Mouse (Mus musculus) heart, adult 8-10 months (tissue): Measurements from ENCODE around the gene Gpr160. TPM values are rescaled to one million over a fixed set of nuclear protein-coding genes. Genes with fewer than 3 reads are reported as not detected.
A peak's percentile ranks its signal among the peaks of the same experiment; 100 is the strongest.
"Not testable (repeated sequence)": the region's sequence is repeated elsewhere in the genome, so short reads cannot be mapped to it uniquely, and the experiment has no call there.

Experiments
- DNase-seq: peaks from one replicate; pipeline ENCODE4 v3.0.0; 2022; ENCODE audit warnings: low spot score
- total RNA-seq, 4 experiments: library from RNA; stranded (reverse); gene quantifications; 2 replicates each; pipeline ENCODE4 v1.2.4; 2022

Gene Gpr160
- 1 to 10 TPM; 1.4 to 2.5 (median 2.0) TPM for total RNA-seq

DNA sequence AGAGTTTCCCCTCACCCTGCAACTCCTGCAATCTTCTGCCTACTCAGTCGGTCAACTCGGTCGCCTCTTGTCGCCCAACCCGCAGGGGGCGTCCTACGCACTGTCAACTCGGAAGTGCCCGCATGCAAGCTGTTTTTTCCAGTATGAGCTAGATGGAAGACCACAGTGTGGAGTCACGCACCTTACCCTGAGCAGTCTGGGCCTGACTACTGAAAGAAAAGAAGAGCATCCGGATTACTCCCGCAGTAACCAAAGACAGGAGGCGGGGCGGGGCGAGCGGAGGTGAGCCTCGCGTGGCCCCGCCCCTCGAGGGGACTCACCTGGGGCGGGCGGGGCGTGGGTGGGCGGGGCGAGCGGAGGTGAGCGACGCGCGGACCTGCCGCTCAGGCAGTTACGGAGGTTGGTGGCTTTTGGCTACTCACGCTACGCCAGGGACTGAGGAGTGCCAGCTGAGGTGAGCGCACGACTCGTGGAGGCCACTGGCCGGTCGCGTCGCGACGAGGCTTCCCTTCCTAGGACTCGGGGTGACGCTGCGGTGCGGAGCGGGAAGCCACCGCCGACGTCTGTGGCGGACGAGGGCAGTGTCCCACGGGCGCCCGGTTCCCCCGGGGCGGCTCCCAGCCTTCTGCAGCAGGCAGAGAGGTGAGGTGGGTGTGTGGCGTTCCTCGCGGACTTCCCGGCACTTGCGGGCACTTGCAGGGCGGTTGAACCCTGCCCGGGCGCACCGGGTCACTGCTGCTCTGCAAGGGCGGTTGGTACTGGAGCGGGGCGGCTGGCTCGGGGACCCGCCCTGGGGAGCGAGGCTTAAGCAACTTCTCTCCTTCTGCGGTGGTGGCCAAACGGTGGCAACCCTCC, at the start of gene Gpr160:
Gene Gpr160 (plus strand): TSS at position 347 of the 855 bp plus-strand sequence.
- peak; percentile 49 for DNase-seq

DNA sequence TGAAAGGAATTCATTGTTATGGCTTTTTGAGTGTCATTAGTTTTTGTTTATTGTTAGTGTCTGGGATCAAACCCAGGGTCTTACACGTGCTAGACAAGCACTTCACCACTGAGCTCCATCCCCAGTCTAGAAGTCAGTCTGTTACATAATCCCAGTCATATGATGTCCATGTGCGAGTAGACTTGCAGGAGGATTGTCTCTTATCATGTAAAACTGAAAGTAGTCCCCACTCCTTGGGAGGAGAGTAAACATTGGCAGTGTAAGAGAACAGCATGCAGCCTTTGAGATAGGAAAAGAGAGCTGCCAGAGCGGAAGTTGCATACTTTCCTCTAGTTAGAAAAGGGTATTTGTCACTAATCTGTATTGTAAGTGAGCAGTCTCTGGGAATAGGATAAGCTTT, 42.9 kb upstream of the Gpr160 start:
- DNase-seq = peak; percentile 55

GRCm38 (mm10) chr3:30818630-30819125, 37.1 kb upstream of the Gpr160 start:
- DNase-seq = no peak

GRCm38 (mm10) chr3:30822163-30822562, 33.6 kb upstream of the Gpr160 start:
- no peak for DNase-seq

- no peak for DNase-seq
Measured at GRCm38 (mm10) chr3:30826069-30826468, 29.7 kb upstream of the Gpr160 start.

DNA sequence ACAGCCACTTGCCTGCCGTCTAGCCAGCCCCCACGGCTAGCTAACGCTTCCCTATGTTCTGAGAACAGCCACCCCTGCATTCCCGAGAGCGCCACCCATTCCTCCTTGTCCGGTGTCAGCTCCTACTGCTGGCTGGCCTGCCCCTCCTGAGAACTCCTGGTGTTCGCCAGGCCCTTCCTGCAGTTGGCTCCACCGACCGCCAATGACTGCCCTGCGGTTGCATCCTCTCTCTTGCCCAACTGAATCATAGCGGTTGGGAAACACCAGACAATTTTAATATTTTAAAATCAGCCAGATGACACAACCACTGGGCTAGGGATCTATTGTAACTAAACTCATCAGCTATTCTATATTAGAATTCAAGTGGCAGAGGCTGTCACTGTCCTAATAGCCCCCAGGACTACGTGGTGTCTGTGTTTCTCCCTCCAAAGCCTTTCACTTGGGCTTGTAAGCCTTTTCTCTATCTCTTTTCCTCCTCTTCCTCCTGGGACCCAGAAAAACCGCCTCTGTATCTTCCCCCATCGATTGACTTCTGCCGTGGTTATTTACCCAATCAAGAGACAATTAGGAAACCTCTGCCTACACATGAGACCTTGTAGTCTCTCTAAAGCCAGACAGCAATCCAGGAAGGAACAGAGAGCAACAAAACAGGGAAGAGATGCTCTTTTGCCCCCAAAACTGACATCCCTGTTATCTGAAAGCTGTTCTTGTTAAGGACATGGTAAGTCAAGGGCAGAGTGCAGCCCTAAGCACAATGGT, 23.7 kb upstream of the Gpr160 start:
- no peak for DNase-seq

- no peak for DNase-seq
Measured at GRCm38 (mm10) chr3:30833254-30833653, 22.5 kb upstream of the Gpr160 start.

DNA sequence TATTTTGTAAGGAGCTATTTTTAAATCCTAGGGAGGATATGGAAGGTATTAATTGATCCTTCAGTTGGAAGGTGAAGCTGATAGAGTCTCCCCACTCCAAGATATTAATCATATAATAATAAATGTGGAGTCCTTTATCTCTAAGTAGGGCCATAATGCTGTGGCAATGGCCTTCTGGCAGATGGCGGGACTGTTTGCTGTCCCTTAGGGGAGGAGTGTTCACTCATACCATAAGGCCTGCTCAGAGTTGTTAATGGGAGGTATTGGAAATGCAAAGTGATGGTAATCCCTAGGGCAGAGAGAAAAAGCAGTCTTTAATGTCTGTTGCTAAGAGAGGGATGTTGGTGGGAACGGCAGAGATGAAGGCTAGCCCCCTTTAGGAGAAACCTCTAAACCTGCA, 10.0 kb upstream of the Gpr160 start:
- DNase-seq = no peak

DNA sequence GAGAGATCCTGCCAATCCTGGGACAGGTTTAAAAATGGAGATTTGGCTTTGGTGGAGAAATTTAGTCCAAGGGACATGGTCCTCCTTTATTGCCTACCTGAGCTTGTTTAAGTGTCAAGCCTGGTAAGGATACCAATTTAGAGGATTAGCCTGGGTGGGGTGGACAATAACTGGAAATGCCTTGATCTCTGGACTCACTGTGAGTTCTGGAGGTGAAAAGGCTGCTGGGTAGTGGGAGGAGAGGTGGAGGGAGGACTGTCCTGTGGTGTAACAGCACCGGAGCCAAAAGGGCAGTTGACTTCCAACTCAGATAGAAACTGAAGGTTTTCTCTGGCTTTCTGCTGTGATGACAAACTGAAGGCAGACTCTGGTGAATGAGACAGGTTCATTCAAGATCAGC, 8.3 kb upstream of the Gpr160 start:
- DNase-seq = no peak

- DNase-seq = no peak
Measured at GRCm38 (mm10) chr3:30851422-30851821, 4.3 kb upstream of the Gpr160 start.

GRCm38 (mm10) chr3:30853596-30853995, 2.2 kb upstream of the Gpr160 start:
- DNase-seq = no peak

GRCm38 (mm10) chr3:30859599-30859998, 3.8 kb downstream of the Gpr160 start:
- DNase-seq = not testable (repeated sequence)

DNA sequence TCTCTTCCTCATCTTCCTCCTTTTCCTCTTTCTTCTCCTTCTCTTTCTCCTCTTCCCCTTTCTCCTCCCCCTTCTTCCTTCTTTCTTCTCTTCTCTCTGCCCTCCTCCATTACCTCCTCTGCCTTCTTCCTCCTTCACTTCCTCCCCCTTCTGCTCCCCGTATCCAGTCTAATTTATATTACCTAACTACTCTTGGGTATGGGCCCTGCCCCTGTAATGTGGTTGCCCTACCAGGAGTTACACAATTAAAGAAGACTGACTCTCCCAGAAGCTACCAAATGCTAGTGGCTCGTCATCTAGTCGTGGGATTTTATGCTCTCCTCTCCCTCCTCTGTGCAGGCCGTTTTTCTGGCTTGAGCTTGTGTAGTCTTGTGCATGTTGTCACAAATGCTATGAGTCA, 5.0 kb downstream of the Gpr160 start:
- DNase-seq = no peak

GRCm38 (mm10) chr3:30863712-30864435, 8.1 kb downstream of the Gpr160 start:
- DNase-seq = no peak

DNA sequence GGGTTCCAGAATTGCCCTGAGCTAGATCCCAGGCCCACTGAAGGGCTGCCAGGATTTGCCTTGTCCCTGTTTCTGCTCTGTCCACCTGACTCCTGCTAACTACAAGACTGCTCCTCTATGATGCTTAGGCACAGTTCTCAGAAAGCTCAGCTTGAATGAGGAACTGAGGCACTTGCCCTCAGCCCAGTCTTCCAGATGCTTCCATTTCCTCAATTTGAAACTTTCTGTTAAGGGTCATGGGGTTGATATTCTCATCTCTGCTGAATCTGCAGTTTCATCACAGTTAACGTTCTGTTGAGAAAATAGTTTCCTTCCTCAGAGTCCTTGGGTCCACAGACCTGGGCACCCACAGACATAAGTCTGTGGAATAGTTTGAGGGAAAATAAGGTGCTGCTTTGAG, 8.9 kb downstream of the Gpr160 start:
- peak; percentile 41 for DNase-seq

GRCm38 (mm10) chr3:30868176-30868575, 12.4 kb downstream of the Gpr160 start:
- no peak for DNase-seq

DNA sequence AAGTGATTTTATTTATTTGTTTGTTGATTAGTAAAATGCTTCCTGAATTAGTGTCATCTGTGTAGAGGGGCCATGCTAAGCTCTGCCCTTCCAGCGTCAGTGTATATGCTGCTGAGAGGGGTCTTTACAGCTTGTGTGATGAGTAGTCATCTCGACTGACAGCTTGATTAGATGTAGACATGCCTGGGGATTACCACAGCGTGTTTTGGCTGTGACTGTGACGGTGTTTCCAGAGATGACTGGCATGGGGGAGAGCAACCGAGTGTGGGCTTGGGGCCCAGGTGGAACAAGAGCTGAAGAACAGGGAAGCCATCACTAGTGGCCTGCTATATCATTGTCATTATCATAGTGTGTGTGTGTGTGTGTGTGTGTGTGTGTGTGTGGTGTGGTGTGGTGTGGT, 12.9 kb downstream of the Gpr160 start:
- no peak for DNase-seq

- DNase-seq = no peak
Measured at GRCm38 (mm10) chr3:30869995-30870394, 14.2 kb downstream of the Gpr160 start.

GRCm38 (mm10) chr3:30876709-30877108, 21.0 kb downstream of the Gpr160 start:
- no peak for DNase-seq

DNA sequence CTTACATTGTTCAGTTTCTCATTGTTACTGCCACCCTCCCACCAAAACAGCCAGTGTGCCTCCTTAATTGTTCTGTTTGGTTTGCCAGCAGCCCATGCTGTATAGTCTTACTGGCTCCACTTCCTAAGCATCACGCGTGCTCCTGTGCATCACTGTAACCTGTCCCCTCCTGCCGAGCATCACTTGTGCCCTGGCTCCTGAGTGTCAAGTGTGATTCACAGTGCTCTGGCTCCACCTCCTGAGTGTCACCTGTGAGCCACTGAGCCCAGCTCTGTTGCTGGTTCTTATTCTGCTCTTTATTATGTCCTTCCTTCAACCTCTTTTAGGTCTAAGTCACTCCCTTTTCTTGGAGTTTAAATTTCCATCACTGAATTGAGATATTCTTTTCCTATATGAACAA, 31.7 kb downstream of the Gpr160 start:
- DNase-seq = no peak

DNA sequence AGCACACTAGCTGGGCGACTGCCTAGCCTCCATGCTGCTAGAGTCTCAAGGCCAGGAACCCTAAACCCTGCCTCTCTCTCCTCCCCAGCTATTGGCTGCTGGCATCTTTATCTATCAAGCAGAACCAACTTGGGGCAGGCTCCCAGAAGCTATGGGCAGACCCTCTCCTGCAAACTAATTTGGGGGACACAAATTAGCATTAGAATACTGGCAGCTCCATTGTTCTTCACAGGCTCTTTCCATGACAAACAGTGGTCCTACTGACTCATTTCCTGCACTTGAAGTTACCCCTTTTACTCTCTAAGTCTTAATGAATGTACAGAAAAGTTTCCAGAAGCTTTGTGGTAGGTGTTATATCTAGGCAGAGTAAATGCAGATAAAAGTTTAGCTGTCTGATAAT, 33.3 kb downstream of the Gpr160 start:
- no peak for DNase-seq

- DNase-seq = no peak
Measured at GRCm38 (mm10) chr3:30896721-30897120, 41.0 kb downstream of the Gpr160 start.
